Mouse (Mus musculus) spleen, postnatal 4 days (tissue): ENCODE results near the gene Kirrel.
"Not testable (repeated sequence)": the region's sequence is repeated elsewhere in the genome, so short reads cannot be mapped to it uniquely, and the experiment has no call there.

Experiments used
- DNase-seq, 2 experiments: peaks; one replicate each; pipeline ENCODE4 v3.0.0; 2022; ENCODE audit warnings: low spot score in 2 of 2

Gene Kirrel

DNA sequence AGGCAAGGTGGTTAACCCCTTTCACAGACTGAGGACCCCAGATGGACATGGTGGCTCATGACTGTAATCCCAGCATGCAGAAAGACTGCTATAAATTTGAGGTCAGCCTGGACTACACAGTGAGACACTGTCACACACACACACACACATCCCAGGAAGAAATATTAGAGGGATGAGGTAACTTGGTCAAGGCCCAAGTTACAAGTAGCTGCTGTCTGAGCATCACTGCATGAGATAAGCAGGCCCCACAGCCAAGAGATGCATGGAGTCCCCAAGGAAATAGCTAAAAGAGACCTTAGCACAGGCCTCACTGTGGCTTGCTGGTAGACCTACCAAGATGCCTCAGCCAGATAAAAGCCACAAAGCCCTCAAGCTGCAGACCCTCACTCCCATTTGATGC, 39.6 kb downstream of the Kirrel start:
- DNase-seq = no peak

DNA sequence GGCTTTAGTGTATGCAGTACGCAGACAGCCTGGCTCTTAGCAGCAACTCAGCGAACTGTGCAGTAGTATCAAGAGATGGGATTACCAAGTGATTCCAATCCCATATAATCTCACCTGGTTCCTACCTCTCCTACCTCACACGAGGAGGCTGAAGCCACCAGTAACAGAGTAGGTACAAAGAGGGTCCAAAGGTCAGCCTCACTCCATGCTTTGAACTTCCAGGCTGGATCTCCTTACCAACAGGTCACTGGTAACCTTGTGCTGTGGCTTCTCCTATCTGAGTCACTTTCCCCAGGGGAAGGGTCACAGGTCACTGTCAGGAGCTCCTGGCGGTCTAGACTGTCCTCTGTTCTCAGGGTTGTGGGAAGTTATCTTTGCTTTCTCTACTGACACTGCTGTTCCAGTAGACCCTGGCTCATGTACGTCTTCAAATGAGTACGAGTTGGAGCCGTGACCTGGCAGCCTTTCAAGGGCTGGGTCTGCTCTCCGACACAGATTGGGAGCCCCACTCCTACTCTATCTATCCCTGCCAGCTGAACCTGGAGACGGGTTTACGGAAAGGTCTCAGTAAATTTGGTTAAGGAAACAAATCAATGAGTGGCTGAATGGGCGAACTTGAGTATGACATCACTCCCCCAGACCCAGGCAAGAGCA, 42.7 kb downstream of the Kirrel start:
- DNase-seq = no peak

DNA sequence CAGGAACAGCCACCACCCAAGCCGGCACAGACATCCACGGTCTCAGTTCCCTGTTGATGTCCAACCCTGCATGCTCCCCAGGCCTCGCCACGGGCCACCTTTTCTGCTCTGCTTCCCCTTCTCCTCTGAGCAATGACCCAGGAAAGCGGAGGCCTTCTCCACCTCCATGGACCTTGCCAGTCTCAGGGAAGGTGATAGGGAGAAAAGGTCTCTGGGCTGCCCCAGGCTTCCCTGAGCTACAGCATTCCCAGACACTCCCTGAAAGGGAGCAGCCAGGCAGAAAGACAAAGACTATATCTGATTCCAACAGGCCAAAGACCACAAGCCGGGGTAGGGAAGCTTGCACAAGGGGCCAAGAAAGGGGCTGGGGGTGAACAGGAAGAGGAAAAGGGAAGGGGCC, 43.6 kb downstream of the Kirrel start:
- no peak for DNase-seq

DNA sequence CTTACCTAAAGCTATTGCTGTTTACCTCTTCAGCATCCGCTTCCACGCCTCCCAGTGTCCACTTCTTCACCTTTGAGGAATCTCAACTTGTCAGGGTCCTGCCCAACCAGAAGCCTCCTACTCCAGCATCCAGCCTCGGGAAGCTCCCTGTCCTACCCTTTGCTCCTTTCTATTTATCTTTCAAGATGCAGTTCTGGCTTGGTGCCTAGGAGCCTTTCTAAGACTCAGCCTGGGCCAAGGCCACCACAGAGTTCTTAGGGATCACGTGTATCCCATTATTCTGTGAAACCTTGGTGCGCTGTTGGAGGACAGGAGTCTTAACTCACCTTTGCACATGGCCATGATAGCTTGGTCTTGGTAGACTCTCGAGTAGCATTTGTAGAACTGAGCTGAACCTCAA, 50.8 kb downstream of the Kirrel start:
- DNase-seq = no peak

DNA sequence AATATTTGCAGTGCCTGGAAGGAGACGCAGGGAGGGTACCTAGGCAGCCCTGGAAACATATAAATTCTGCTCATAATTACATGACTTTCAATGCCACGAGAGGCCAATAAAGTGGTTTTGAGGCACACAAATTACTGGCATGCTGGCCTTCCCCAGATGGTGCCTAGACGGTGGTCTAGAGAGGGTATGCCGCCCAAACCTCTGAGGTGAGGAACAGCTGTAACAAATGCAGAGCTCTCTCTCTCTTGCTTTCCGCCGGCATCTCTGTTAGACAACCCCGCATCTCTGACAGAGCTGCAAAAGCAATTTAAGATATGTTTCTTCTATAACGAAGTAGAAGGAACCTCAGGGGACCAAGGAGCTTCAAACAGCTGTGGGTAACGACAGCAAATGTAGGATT, 56.3 kb downstream of the Kirrel start:
- DNase-seq = no peak

DNA sequence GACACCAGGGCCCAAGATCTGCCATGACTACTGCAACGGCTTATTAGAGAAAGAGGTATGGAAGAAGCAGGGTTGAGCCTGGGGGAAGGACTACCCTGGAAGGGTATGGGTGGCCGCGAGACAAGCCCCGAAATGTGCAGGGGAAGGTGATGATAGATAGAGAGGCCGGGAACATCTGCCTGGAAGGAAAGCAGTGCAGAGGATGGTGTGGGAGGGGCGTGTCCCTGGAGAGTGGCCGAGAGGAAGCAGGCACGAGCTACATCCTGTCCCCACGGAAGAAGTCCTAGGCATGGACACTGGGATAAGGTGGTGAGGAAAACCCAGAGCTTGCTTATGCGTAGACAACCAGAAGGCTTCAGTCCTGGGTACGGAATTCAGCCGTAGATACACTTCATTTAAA, 56.9 kb downstream of the Kirrel start:
- no peak for DNase-seq

DNA sequence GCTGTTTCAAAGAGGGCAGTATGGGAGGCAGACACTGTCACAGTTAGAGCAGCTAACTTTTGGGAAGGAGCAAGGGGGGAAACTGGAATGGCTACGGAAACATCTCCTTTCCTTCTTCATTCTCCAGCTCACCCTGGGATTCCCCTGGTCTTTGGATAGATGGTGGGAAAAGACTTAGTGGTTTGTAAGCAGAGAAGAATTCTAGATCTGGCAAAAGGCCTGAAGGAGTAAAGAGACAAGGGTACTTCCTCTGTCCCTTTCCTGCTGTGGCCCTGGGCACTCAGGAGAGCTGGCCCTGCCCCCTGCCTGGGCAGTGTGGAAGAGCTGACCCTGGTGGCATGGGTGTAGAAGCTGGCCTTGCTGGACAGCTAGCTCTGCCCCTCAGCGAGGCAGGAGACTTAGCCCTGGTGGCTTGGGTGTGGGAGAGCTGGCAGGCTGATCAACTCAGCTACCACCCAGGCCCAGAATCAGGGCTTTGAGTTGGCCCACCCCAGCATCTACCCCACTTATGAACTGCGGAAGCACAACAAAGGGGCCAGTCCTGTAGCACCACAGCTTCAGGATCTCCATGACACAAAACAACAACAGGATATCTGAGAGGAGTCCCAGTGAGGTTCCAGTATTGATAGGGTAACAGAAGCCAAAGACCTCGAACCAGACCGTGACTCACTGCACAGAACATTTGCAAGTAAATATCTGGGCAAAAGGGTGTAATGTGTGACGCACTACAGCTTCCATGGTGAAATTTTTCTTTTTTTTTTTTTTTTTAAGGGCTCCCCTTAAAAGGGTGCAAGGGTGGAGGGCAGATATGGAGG, 58.6 kb downstream of the Kirrel start:
- DNase-seq = no peak

DNA sequence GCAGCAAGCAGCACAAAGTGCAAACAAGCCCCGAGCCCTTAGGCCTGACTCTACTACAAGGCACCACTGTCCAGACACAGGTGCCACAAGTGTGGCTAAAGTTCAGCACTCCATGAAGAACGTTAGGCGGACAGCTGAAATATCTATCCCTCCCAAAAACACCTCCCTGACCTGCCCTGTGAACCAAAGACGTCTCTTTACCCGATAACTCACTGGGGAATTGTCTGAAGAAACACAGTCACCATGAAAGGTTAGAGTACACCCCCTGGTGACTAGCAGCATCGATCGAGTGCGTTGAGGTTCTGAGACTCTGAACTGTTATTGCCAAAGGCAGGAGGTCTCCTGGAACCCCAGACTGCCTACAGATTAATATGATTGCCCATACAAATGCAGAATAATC, 59.3 kb downstream of the Kirrel start:
- DNase-seq = no peak

DNA sequence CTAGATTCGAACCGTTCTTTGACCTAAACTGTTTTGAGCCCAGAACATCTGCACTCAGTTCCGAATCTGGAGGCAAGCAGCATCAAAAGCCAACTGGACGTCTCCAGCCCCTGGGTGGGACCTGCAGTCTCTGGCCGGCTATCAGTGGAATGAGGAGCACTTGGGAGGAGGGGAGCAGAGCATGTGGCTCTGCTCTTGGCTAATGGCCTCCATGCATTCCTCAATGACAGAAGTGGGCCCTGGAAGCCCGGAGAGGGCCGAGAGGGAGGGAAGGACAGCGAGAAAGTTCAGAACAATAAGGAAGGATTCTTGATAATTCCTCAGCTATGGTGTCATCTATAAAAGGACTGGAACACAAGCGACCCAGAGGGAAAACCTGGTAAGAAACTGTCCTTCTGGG, 59.7 kb downstream of the Kirrel start:
- no peak for DNase-seq

DNA sequence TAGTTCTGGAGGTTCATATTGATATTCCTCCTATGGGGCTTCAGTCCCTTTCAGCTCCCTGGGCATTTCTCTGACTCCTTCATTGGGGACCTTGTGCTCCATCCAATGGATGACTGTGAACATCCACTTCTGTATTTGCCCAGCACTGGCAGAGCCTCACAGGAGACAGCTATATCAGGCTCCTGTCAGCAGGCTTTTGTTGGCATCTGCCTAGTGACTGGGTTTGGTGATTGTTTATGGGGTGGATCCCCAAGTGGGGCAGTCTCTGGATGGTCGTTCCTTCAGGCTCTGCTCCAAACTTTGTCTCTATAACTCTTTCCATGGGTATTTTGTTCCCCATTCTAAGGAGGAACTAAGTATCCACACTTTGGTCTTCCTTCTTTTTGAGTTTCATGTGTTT, 60.7 kb downstream of the Kirrel start:
- not testable (repeated sequence) for DNase-seq

DNA sequence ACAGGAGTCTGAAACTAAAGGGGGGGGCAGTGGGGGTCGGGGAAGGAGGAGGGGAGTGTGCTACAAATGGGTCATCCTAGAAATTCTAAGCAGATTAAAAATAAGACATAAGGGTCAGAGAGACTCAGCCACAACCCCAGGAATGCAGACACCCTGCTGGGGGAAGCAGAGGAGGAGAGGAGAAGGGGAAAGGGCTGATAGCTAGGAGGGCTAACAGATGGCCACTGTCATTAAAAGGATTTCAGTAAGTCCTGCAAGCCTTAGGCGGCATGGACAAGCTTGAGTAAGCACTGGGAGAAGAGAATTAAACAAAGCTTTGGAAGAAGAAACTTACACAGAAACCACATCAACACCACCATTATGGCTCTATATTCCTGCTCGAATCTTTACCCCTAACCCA, 62.3 kb downstream of the Kirrel start:
- no peak for DNase-seq

DNA sequence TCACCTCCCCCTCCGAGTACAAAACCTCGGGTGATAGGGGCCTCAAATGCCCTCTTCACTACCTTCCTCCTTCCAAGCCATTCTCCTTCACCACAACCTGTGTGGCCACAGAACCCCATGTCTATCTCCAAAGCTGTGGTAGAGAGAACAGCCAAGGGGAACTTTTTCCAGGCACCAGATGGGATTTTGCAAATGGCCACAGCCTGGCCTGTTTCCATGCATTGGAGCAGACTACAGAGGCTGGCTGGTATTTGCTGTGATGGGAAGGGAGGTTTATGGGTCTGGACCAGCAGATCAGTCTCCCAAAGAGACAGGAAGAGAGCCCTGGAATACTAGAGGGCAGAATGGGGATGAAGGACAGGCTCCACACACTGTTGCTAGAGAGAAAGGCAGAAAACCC, 69.7 kb downstream of the Kirrel start:
- DNase-seq = no peak

DNA sequence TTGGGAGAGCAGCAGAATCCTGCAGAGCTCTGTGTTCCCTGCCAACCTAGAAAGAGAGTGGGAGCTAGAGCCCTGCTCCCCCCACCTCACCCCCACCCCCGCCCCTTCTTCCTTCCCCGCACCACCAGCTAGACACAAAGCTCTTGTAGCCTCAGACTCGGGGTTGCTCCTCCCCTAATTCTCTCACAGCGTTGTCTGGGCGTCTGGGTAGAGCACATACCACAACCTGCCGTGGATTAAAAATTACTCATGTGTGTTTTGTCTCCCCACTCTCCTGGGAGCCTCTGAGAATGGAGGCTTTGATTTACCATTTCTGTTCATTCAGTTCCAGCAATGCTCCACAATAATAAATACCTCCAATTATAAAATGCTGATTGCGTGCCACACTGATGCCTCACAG, 72.2 kb downstream of the Kirrel start:
- DNase-seq = no peak

DNA sequence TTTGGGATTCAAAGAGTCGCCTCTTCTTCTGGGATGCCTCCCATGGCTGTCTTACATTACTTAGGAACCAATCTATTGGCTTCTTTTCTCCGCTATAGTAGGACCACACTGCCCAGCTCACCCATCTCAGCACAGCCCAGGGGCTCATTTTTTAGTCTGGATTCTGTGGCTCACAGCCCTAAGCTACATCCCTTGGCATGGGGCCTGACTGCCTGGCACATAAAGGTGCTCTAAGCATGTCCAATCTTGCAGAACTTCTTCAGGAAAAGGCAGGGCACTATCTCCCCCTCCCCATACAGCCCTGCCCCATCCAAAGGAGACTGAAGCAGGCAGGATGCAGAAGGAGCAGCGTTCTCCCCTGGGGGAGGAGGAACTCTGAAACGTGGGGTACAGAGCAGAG, 73.6 kb downstream of the Kirrel start:
- no peak for DNase-seq

DNA sequence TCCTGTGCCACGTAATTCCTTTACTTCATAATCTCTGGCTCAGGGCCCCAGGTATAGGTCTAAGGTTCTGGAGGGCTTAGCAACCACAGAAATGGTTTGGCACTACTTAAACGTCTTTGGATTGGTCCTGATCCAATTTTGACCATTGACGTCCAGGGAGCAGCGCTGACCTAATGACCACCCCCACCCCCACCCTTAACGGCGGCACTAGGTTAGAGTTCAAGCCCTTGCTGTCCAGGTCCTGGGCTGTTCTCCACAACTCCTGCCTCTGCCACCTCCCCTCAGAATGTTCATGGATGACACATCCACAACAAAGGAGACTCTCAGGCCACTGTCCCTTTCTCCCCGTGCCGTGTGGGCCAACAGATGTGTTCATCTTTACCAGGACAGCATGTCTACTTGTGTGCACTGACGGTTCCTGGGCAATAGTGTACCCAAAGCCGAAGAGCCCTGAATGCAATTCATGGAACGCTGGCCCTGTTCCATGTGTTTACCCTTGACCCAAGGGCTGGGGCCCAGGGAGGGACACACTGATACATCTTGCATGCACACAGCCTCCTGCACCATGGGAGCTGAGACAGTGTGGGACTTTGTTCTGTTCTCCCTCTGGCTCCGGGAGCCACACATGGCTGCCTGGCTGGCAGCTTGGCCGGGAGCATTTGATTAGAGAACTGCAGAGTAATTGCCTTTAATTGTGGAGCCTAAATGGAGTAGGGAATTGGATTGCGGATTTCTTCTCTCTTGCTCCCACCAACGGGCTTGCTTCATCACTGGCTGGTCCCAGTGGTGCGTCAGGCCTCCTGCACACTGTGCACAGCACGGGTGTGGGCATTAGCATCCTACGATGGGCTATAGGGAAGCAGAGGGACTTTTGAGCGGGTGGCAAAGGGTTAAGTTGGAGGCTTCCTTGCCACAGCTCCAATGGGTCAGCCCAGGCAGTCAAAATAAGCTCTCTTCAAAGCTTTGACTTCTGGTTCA, 76.3 kb downstream of the Kirrel start:
- no peak for DNase-seq

DNA sequence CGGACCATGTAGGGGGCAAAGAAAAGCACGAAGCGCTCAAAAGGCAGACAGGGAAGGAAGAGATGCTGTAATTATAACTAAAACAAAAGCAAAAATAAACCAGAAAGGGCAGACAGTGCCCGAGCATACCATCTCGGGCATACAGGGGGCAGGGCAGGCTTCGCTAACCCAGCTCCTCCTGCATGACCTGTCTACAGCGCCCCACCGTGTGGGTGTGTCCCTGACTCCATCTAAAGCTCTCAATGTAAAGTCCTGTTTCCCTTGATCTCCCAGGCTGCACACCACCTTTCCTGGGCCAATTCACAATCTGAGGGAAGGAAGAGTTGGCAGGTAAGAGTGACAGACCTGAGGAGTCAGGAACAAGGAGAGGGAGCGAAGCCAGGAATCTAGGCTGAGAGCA, 77.3 kb downstream of the Kirrel start:
- DNase-seq = no peak

DNA sequence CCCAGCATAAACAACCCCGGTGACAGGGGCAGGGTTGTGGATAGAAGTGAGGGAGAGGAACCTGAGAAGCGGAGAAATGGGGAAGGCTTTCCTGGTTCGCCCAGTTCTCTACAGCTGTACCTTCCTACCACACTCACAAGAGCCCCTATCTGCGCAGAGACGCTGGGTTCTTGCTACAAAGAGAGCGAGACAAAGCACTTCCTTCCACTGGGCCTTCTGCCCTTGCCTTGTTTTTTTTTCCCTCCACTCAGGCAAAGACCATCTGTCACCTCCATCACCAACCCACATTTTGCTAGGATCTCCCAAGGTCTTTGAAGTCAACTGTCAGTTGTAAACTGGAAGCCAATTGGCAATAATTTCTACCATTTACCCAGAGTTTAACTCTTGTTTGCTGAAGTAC, 80.8 kb downstream of the Kirrel start:
- no peak for DNase-seq

DNA sequence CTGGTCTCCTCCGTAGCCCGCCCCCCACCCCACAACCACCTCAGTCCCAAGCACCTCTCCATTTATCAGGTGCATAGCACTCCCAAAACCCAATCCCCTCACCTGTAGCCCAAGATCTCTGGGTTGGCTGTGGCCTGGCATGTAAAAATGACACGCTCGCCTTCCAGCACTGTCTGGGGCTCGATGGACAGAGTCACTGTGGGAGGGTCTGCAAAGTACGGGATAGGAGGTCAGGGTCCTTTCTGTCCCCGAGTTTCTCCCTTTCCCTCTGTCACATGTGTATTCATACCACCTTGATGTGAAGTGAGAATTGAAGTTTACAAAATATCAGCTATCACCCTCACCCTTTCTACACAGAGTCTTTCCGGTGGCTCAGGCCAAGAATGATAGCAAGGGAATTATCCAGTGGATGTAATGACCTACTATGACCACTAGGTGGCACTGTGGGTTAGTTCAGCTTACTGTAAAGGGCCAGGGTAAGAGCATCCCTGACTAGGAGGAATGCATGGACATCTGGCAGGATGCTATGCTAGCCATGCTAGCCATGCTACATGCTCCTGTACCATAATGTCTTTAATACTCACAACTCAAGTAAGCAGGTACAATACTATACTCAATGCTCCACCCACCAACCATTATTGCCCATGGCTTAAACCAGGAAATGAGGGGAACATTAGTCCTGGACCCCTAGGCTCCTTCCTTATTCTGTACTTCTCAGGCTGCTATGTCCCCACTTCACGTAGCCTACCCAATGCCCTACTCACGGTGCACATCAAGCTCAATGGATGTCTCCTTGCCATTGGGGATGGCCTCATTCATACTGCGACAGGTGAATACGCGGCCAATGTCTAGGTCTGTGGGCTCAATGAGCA, 84.6 kb downstream of the Kirrel start:
- DNase-seq = peak in 1 of 2 experiments; percentile 38

DNA sequence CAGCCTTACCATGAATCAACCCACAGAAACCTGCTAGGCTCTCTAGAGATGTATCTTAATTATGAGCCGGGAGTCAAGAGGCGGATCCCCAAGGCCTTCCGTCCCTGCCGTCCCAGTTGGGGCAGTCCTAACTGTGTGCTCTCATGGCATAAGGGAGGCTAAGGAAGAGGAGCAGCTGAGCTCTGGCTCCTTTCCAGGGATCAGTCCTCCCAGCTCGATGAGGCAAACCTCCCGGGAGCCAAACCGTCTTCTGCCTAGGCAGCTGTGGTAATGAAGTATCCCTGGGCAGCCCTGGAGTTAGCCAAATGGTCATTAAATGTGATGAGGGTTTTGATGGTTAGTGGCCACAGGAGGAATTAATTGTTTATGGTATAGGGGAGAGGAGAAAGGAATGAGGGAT, 87.4 kb downstream of the Kirrel start:
- no peak for DNase-seq

DNA sequence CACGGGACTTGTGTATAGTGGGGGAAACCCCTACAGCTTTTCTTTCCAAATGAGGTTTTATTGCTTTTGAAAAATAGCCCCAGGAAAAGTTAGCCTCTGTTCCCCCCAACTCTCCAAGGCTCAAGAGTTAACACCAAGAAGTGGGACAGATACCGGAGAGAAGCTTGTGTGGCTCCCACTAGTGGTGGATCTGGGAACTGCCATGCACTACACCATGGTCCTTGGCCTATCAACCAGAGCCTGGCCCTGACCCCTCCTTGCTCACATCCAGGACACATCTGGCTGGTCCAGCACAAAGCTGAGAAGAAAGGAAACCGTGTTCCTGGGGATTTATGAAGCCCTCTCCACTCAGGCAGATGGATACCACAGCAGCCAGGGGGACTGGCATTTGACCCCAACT, 92.3 kb downstream of the Kirrel start:
- DNase-seq = peak; percentile 36 to 79

DNA sequence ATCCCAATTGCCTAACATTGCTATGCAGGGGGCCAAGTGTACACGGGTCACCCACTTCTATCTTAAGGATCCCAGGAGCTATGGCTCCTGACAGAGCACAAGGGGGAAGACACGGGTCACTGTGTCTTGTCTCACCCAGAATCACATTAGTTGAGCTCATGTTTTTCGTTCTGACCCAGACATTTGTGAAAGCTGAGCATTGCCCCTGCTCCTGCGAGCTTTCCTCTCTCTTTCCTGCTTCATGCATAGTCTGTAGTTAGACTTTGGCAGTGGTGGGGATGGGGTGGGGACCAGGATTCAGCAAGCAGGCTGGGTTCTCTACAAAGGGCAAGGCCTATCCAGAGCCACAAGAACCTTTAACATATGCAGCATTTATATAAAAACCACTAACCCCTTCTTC, 94.8 kb downstream of the Kirrel start:
- no peak for DNase-seq
